Mouse (Mus musculus) lung, adult 2 months (tissue): ENCODE data around the gene Lmntd1.

ENCODE experiments used
- CTCF ChIP-seq: fragments of 200-500 bp; IDR thresholded peaks from 2 replicates; pipeline ENCODE4 v1.5.1; 2011; ENCODE audit warnings: mild to moderate bottlenecking, low read length, control low read depth; ENCODE audit not compliant: insufficient read depth
- POLR2A ChIP-seq: fragments of 200-500 bp; IDR thresholded peaks from 2 replicates; pipeline ENCODE4 v1.6.1; 2011; ENCODE audit warnings: low read depth, mild to moderate bottlenecking, control low read depth, low read length, borderline replicate concordance; ENCODE audit errors: extremely low read depth

DNA sequence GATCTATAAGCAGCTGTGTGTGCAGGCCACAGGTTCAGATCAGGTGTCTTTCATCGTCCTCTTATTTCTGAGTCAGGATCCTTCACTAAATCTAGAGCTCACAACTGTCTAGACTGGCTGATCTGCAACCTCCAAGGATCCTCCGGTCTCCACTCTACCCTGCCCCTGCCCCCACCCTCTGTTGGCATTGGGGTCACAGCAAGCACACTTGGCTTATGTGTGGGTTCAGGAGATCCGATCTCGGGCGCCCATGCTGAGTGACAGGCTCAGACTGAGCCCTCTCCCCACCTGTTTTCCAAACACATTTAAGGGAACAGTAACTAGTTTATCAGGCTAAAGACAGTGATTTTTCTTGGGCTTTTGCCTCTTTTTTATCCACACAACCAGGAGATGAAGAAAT, 39.5 kb upstream of the Lmntd1 start:
- TF ChIP-seq CTCF (no peak), POLR2A (no peak)
